Mouse (Mus musculus): Measurements from ENCODE around the gene Zfp780b. TPM values are rescaled to one million over a fixed set of nuclear protein-coding genes. Genes with fewer than 3 reads are reported as not detected.
"Not testable (repeated sequence)": the region's sequence is repeated elsewhere in the genome, so short reads cannot be mapped to it uniquely, and the experiment has no call there.

The Zfp780b gene
- polyA plus RNA-seq, 1 experiment from 2014 or later, result 4.4 TPM

DNA sequence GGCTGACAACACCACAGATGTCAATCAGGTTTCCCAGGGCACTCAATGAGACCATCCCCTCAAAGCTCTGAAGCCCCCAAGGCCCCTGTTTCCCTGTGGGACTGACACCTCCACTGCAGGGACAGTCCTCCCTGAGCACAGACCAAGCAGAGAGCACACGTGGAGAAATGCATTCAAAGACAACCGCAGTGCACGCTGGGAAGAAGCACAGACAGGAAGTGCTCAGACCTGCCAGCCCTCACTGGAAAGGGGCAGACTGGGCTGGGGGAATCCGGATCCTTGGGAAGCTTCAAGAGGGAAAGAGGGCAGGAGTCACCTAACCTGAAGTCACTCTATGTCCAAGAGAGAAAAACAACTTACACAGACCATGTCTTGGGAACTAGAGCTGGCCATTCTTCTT, 51.9 kb downstream of the Zfp780b start:
- WGBS (ENCODE audit: insufficient replicate concordance), result 13% methylated on average over 4 of the region's 4 CpGs
- not testable (repeated sequence) for H3K36me3 ChIP-seq (replicated peaks); H3K27ac ChIP-seq (replicated peaks); H3K4me3 ChIP-seq (replicated peaks); H3K27me3 ChIP-seq; H3K4me2 ChIP-seq; H3K4me1 ChIP-seq (replicated peaks); H3K9ac ChIP-seq; ATAC-seq (ENCODE audit: insufficient read depth); H3K9me3 ChIP-seq (replicated peaks)

DNA sequence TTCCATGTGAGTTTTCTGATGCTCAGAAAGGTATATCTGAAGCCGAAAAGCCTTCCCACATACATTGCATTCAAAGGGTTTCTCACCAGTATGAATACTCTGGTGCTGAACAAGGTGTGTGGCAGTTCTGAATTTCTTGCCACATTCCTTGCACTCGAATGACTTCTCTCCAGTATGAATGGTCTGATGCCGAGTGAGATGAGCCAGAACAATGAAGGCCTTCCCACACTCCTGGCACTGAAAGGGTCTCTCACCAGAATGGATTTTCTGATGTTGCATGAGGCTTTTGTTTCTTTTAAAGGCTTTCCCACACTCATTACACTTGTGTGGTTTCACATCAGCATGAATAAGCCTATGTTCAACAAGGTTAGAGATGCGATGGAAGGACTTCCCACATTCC, 68.0 kb downstream of the Zfp780b start:
- WGBS (ENCODE audit: insufficient replicate concordance), result 73% methylated on average over 4 of the region's 4 CpGs
- not testable (repeated sequence) for H3K36me3 ChIP-seq (replicated peaks)

More for the DNA sequence above, 68.0 kb downstream of the Zfp780b start:
- not testable (repeated sequence) for H3K4me1 ChIP-seq (replicated peaks); ATAC-seq (ENCODE audit: insufficient read depth); H3K27ac ChIP-seq (replicated peaks); H3K27me3 ChIP-seq; H3K9me3 ChIP-seq (replicated peaks); H3K4me3 ChIP-seq (replicated peaks); H3K9ac ChIP-seq; H3K4me2 ChIP-seq

Other genes with a start within 250 kb of the Zfp780b start
- 4.8 and 5.0 TPM in 2 replicates for gene Zfp60, start 247.8 kb downstream of the Zfp780b start, polyA plus RNA-seq (2015; fragmentation: Nextera tagmentation; extraction: Ambion mirVana)
- 0.55 and 0.63 TPM in 2 replicates for gene Zfp626, start 172.0 kb downstream of the Zfp780b start, polyA plus RNA-seq (2015; fragmentation: Nextera tagmentation; extraction: Ambion mirVana)
- 1.5 and 1.6 TPM in 2 replicates for gene Zfp59, start 140.6 kb downstream of the Zfp780b start, polyA plus RNA-seq (2015; fragmentation: Nextera tagmentation; extraction: Ambion mirVana)
- 0.99 and 1.0 TPM in 2 replicates for gene Zfp607a, start 121.6 kb downstream of the Zfp780b start, polyA plus RNA-seq (2015; fragmentation: Nextera tagmentation; extraction: Ambion mirVana)
- gene Zfp974, start 49.7 kb downstream of the Zfp780b start, polyA plus RNA-seq (2015; fragmentation: Nextera tagmentation; extraction: Ambion mirVana), result 1.1 TPM in 2 replicates
- gene Zfp850, start 34.9 kb upstream of the Zfp780b start, polyA plus RNA-seq (2015; fragmentation: Nextera tagmentation; extraction: Ambion mirVana), result 1.4 and 1.6 TPM in 2 replicates
- 127 and 132 TPM in 2 replicates for gene Psmc4, start 70.9 kb upstream of the Zfp780b start, polyA plus RNA-seq (2015; fragmentation: Nextera tagmentation; extraction: Ambion mirVana)
- gene Fcgbp, start 92.1 kb upstream of the Zfp780b start, polyA plus RNA-seq (2015; fragmentation: Nextera tagmentation; extraction: Ambion mirVana), result 0.10 and 0.17 TPM in 2 replicates
- gene 9530053A07Rik, start 150.3 kb upstream of the Zfp780b start, polyA plus RNA-seq (2015; fragmentation: Nextera tagmentation; extraction: Ambion mirVana), result not detected in 2 replicates
- 55.0 and 56.9 TPM in 2 replicates for gene Fbl, start 190.5 kb upstream of the Zfp780b start, polyA plus RNA-seq (2015; fragmentation: Nextera tagmentation; extraction: Ambion mirVana)
- gene Dyrk1b, start 200.3 kb upstream of the Zfp780b start, polyA plus RNA-seq (2015; fragmentation: Nextera tagmentation; extraction: Ambion mirVana), result 2.3 and 2.7 TPM in 2 replicates